In genomic region chr11:97738703-97739102, GRCm38 (mm10) we compare ENCODE assay signal across 13 mouse cellular contexts. TPM values are rescaled to one million over a fixed set of nuclear protein-coding genes. Genes with fewer than 3 reads are reported as not detected.
DNase-seq lines count a peak whose midpoint lies in the region; ATAC-seq lines count a peak whose summit lies in the region.
"Had no signal": no experiment of that assay in that cellular context is flagged by ENCODE, and none has a peak within 500 bp of the region (broad histone marks: within the 10 kb centered on the region; RNA-seq: fewer than 3 reads in every experiment).

No protein-coding gene starts in this region.

- H3K9ac ChIP-seq in midbrain, embryonic 14.5 days (replicated peaks; ENCODE audit: low read length) = no peak overlapping the region
- H3K9ac ChIP-seq in forebrain, embryonic 11.5 days (ENCODE audit: low read length) = no peak overlapping the region
- H3K9ac ChIP-seq: hindbrain, embryonic 14.5 days; limb, embryonic 15.5 days; midbrain, embryonic 12.5 days had no signal

- no peak overlapping the region for H3K4me3 ChIP-seq in midbrain, embryonic 14.5 days (replicated peaks; ENCODE audit: low read depth, low read length)
- H3K4me3 ChIP-seq in midbrain, embryonic 10.5 days = no peak overlapping the region
- no peak overlapping the region for H3K4me3 ChIP-seq in forebrain, embryonic 11.5 days (ENCODE audit: low read depth, low read length)
- H3K4me3 ChIP-seq: limb, embryonic 15.5 days; midbrain, embryonic 12.5 days had no signal

- H3K36me3 ChIP-seq in midbrain, embryonic 14.5 days (ENCODE audit: control insufficient read depth, insufficient read depth, low read length) = no peaks in the 10 kb centered on the region
- H3K36me3 ChIP-seq in midbrain, embryonic 10.5 days = no peaks in the 10 kb centered on the region
- no peaks in the 10 kb centered on the region for H3K36me3 ChIP-seq in forebrain, embryonic 11.5 days (ENCODE audit: control insufficient read depth, insufficient read depth, low read length)
- H3K36me3 ChIP-seq: limb, embryonic 15.5 days; midbrain, embryonic 12.5 days had no signal

- no peaks in the 10 kb centered on the region for H3K27me3 ChIP-seq in midbrain, embryonic 14.5 days (ENCODE audit: control insufficient read depth, insufficient read depth, low read length)
- no peaks in the 10 kb centered on the region for H3K27me3 ChIP-seq in midbrain, embryonic 10.5 days (ENCODE audit: low read depth, poor library complexity, severe bottlenecking)
- H3K27me3 ChIP-seq in forebrain, embryonic 11.5 days (ENCODE audit: control insufficient read depth, insufficient read depth, low read length) = no peaks in the 10 kb centered on the region
- H3K27me3 ChIP-seq: limb, embryonic 15.5 days; midbrain, embryonic 12.5 days had no signal

- peaks cover 18% of the 10 kb centered on the region for H3K4me1 ChIP-seq in midbrain, embryonic 14.5 days (ENCODE audit: control insufficient read depth, insufficient read depth, low read length)
- peaks cover 30% of the 10 kb centered on the region for H3K4me1 ChIP-seq in midbrain, embryonic 10.5 days
- H3K4me1 ChIP-seq in forebrain, embryonic 11.5 days (replicated peaks; ENCODE audit: control insufficient read depth, insufficient read depth, low read length) = peaks cover 7% of the 10 kb centered on the region

- peak; percentile 37 for DNase-seq in embryo, embryonic 11 days
- no peak for DNase-seq in embryo, embryonic 9.5 days (ENCODE audit: extremely low spot score)
- DNase-seq in midbrain, embryonic 14.5 days = peak; percentile 26
- DNase-seq in midbrain, embryonic 10.5 days (ENCODE audit: low spot score) = no peak
- peak; percentile 80 for DNase-seq in ZHBTc4 (ENCODE audit: low read depth, low spot score)
- DNase-seq in retina, embryonic 14.5 days (ENCODE audit: low spot score) = peak; percentile 18
- no peak for DNase-seq in forebrain, embryonic 11.5 days (ENCODE audit: low spot score)
- DNase-seq in heart, adult 8-10 months (ENCODE audit: low spot score) = no peak
- DNase-seq: adrenal gland, postnatal 10 days; cerebellum, adult 9-11 months had no signal

- no peaks in the 10 kb centered on the region for H3K9me3 ChIP-seq in midbrain, embryonic 14.5 days (ENCODE audit: control insufficient read depth, low read length)
- H3K9me3 ChIP-seq in midbrain, embryonic 10.5 days (replicated peaks) = no peaks in the 10 kb centered on the region
- no peaks in the 10 kb centered on the region for H3K9me3 ChIP-seq in forebrain, embryonic 11.5 days (ENCODE audit: control insufficient read depth, low read length)
- H3K9me3 ChIP-seq: limb, embryonic 15.5 days; midbrain, embryonic 12.5 days had no signal

- H3K27ac ChIP-seq in midbrain, embryonic 14.5 days (replicated peaks; ENCODE audit: low read depth, low read length) = no peak overlapping the region
- H3K27ac ChIP-seq in midbrain, embryonic 10.5 days (replicated peaks) = no peak overlapping the region
- no peak overlapping the region for H3K27ac ChIP-seq in forebrain, embryonic 11.5 days (ENCODE audit: low read depth, low read length)
- H3K27ac ChIP-seq: hindbrain, embryonic 14.5 days; midbrain, embryonic 12.5 days had no signal

- no peak overlapping the region for H3K4me2 ChIP-seq in midbrain, embryonic 14.5 days (ENCODE audit: low read length)
- H3K4me2 ChIP-seq in forebrain, embryonic 11.5 days (ENCODE audit: low read depth, low read length, severe bottlenecking) = no peak overlapping the region
- H3K4me2 ChIP-seq: hindbrain, embryonic 14.5 days; limb, embryonic 15.5 days; midbrain, embryonic 12.5 days had no signal

- WGBS in midbrain, embryonic 14.5 days = 66% methylated on average over 6 of the region's 6 CpGs
- 71% methylated on average over 6 of the region's 6 CpGs for WGBS in midbrain, embryonic 10.5 days
- 64% methylated on average over 6 of the region's 6 CpGs for WGBS in forebrain, embryonic 11.5 days

- no peak for ATAC-seq in midbrain, embryonic 14.5 days (ENCODE audit: low FRiP score, low TSS enrichment)
- no peak for ATAC-seq in forebrain, embryonic 11.5 days (replicated peaks; ENCODE audit: low FRiP score)

RNA-seq across cellular contexts. Expression of gene Pip4k2b, which starts 5.8 kb away (rescaled TPM):
- polyA plus RNA-seq in midbrain, embryonic 14.5 days (2014; fragmentation: Nextera tagmentation; extraction: Ambion mirVana) = 4.8 and 7.7 TPM in 2 replicates
- polyA plus RNA-seq in midbrain, embryonic 10.5 days (2016; fragmentation: Nextera tagmentation; extraction: Ambion mirVana) = 1.4 and 1.5 TPM in 2 replicates
- polyA plus RNA-seq in forebrain, embryonic 11.5 days (2014; fragmentation: Nextera tagmentation; extraction: Ambion mirVana) = 1.8 and 1.9 TPM in 2 replicates
- total RNA-seq in heart, adult 8-10 months (2022) = 10 to 100 TPM; 21.9 to 26.6 (median 25.6) TPM

RNA-seq across cellular contexts. Expression of gene Cwc25, which starts 27.7 kb away (rescaled TPM):
- polyA plus RNA-seq in midbrain, embryonic 14.5 days (2014; fragmentation: Nextera tagmentation; extraction: Ambion mirVana) = 10.9 and 13.2 TPM in 2 replicates
- polyA plus RNA-seq in midbrain, embryonic 10.5 days (2016; fragmentation: Nextera tagmentation; extraction: Ambion mirVana) = 20.5 and 21.8 TPM in 2 replicates
- polyA plus RNA-seq in forebrain, embryonic 11.5 days (2014; fragmentation: Nextera tagmentation; extraction: Ambion mirVana) = 16.3 and 19.5 TPM in 2 replicates
- total RNA-seq in heart, adult 8-10 months (2022) = 1 to 10 TPM; 6.1 to 7.1 (median 6.3) TPM

RNA-seq across cellular contexts. Expression of gene Psmb3, which starts 35.5 kb away (rescaled TPM):
- 456 and 503 TPM in 2 replicates for polyA plus RNA-seq in midbrain, embryonic 14.5 days (2014; fragmentation: Nextera tagmentation; extraction: Ambion mirVana)
- polyA plus RNA-seq in midbrain, embryonic 10.5 days (2016; fragmentation: Nextera tagmentation; extraction: Ambion mirVana) = 606 and 631 TPM in 2 replicates
- 463 and 510 TPM in 2 replicates for polyA plus RNA-seq in forebrain, embryonic 11.5 days (2014; fragmentation: Nextera tagmentation; extraction: Ambion mirVana)
- 100 to 1,000 TPM; 145 to 154 (median 150) TPM for total RNA-seq in heart, adult 8-10 months (2022)

RNA-seq across cellular contexts. Expression of gene 1700001P01Rik, which starts 37.0 kb away (rescaled TPM):
- polyA plus RNA-seq in midbrain, embryonic 14.5 days (2014; fragmentation: Nextera tagmentation; extraction: Ambion mirVana) = not detected in 2 replicates
- 0.20 and 0.46 TPM in 2 replicates for polyA plus RNA-seq in midbrain, embryonic 10.5 days (2016; fragmentation: Nextera tagmentation; extraction: Ambion mirVana)
- 0.44 TPM in 1 of 2 replicates, not detected in the other for polyA plus RNA-seq in forebrain, embryonic 11.5 days (2014; fragmentation: Nextera tagmentation; extraction: Ambion mirVana)
- total RNA-seq in heart, adult 8-10 months (2022) = not detected

RNA-seq across cellular contexts. Expression of gene Pcgf2, which starts 38.4 kb away (rescaled TPM):
- polyA plus RNA-seq in midbrain, embryonic 14.5 days (2014; fragmentation: Nextera tagmentation; extraction: Ambion mirVana) = 25.5 and 31.2 TPM in 2 replicates
- polyA plus RNA-seq in midbrain, embryonic 10.5 days (2016; fragmentation: Nextera tagmentation; extraction: Ambion mirVana) = 16.0 and 18.6 TPM in 2 replicates
- 24.2 and 25.9 TPM in 2 replicates for polyA plus RNA-seq in forebrain, embryonic 11.5 days (2014; fragmentation: Nextera tagmentation; extraction: Ambion mirVana)
- total RNA-seq in heart, adult 8-10 months (2022) = 1 to 10 TPM; 4.6 to 6.3 (median 5.3) TPM

Comparison
In these comparisons a context has a peak if more than half of its experiments do, and no peak if none do; other contexts are left out.
1. DNase-seq: peak in embryo, embryonic 11 days (single experiment), midbrain, embryonic 14.5 days (single experiment), ZHBTc4 (single experiment) and retina, embryonic 14.5 days (single experiment); none in embryo, embryonic 9.5 days (single experiment), midbrain, embryonic 10.5 days (single experiment), forebrain, embryonic 11.5 days (single experiment) and heart, adult 8-10 months (single experiment).